Mouse (Mus musculus) heart, embryonic 13.5 days (tissue): ENCODE measurements at regions not wholly inside any gene's neighbourhood (a gene's known extent, or its start where the extent isn't known, plus 50 kb on each side); places are given as distances from the start of the nearest gene placed in this dataset.

Source experiments
- ATAC-seq: fragments of 200-750 bp; cut with Nextera tagmentation; 2 replicates; pipeline ENCODE4 v1.8.0; 2017; ENCODE audit warnings: moderate TSS enrichment; ENCODE audit not compliant: insufficient number of reproducible peaks, low FRiP score, low TSS enrichment; ENCODE audit errors: extremely low read depth
- H3K27ac ChIP-seq: fragments of 300-500 bp; sonication (generic); replicated peaks from 2 replicates; pipeline ENCODE4 v1.5.1; 2015; ENCODE audit warnings: moderate library complexity, mild to moderate bottlenecking, inconsistent platforms
- H3K27me3 ChIP-seq: fragments of 300-500 bp; sonication (generic); replicated peaks from 2 replicates; pipeline ENCODE4 v1.6.1; 2015; ENCODE audit warnings: mild to moderate bottlenecking, inconsistent platforms
- H3K36me3 ChIP-seq: fragments of 300-500 bp; sonication (generic); 2 replicates; pipeline ENCODE4 v1.6.1; 2015; ENCODE audit warnings: mild to moderate bottlenecking, inconsistent platforms
- H3K4me1 ChIP-seq: fragments of 300-500 bp; sonication (generic); 2 replicates; pipeline ENCODE4 v1.6.1; 2015; ENCODE audit warnings: inconsistent platforms
- H3K4me2 ChIP-seq: fragments of 300-500 bp; sonication (generic); 2 replicates; pipeline ENCODE4 v1.6.1; 2015; ENCODE audit warnings: inconsistent platforms, mild to moderate bottlenecking, moderate library complexity
- H3K4me3 ChIP-seq: fragments of 300-500 bp; sonication (generic); 2 replicates; pipeline ENCODE4 v1.5.1; 2015; ENCODE audit warnings: moderate library complexity, mild to moderate bottlenecking, inconsistent platforms
- H3K9ac ChIP-seq: fragments of 300-500 bp; sonication (generic); 2 replicates; pipeline ENCODE4 v1.6.1; 2015; ENCODE audit warnings: inconsistent platforms, mild to moderate bottlenecking, moderate library complexity
- H3K9me3 ChIP-seq: fragments of 300-500 bp; sonication (generic); 2 replicates; pipeline ENCODE4 v1.6.1; 2016; ENCODE audit warnings: inconsistent platforms
- WGBS: fragments of 180-500 bp; shearing (Covaris S2); methylation state at CpG from one replicate; pipeline ENCODE4 v1.1.7; 2015; ENCODE audit warnings: mixed read lengths; 5-methylcytosine and 5-hydroxymethylcytosine counted together

DNA sequence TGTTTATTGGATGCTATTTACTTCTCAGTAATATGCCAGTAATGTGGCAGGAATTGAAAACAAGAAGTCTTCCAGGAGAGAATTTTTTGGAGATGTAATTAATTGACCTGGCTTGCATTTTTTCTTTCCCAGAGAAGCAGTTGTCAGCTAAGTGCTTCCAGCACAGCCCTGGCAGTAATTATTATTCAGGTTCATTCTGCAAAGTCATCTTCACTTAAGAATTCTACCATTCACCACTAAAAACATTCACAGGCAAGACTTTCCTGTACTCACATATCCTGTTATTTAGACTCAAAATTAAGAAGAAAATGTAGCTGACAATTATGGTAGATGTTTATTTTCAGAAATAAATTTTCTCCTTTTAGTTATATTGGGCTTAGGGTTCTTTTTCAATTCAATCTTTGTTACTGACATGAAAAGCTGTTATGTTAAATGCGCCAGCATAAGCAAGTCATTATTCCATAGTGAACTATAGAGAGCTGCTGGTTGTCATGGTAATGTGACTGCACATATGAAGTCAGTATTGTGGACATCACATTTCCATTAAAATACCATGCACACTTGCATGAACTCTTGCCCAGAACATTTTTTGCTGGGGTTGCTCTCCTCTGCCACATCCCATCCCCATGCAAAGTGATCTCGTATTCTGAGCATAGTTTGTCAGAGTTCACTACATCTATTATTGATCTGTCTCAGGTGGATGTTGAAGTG lies 59.3 kb upstream of the Nox4 start:
- no peaks in the 10 kb centered on the region for H3K36me3 ChIP-seq
- 77% methylated on average over 2 of the region's 2 CpGs for WGBS
- H3K27ac ChIP-seq, result no peak overlapping the region
- ATAC-seq, result no peak
- H3K4me1 ChIP-seq, result no peaks in the 10 kb centered on the region
- no peaks in the 10 kb centered on the region for H3K9me3 ChIP-seq
- no peak overlapping the region for H3K9ac ChIP-seq
- H3K27me3 ChIP-seq, result no peaks in the 10 kb centered on the region
- no peak overlapping the region for H3K4me3 ChIP-seq
- H3K4me2 ChIP-seq, result no peak overlapping the region

DNA sequence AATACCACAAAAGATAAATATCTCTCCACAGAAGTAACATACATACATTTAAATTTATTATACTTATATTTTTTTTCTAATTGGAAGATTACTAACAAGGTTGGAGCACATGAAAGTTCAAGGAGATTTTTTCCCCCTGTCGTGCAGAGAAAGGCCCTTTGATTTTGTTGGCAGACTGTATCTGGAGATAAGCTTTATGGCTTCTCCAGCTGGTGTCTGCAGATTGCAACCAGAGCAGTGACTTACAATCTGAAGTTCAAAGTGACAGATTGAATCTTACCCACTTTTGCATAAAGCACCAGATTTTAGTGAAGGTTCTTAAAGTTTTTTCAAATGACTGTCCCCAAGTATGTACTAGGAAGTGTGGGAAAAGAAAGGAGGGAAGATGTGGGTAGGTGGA lies 50.2 kb upstream of the Nox4 start:
- Histone ChIP-seq H3K9me3 (no peaks in the 10 kb centered on the region), H3K4me2 (no peak overlapping the region), H3K4me1 (no peaks in the 10 kb centered on the region), H3K36me3 (no peaks in the 10 kb centered on the region), H3K9ac (no peak overlapping the region), H3K4me3 (no peak overlapping the region), H3K27me3 (no peaks in the 10 kb centered on the region), H3K27ac (no peak overlapping the region)
- ATAC-seq, result no peak
- 22% methylated on average over 1 of the region's 1 CpGs for WGBS
